Mouse (Mus musculus): ENCODE results near the gene Asic3. TPM values are rescaled to one million over a fixed set of nuclear protein-coding genes. Genes with fewer than 3 reads are reported as not detected.

Asic3 gene
- polyA plus RNA-seq, 1 experiment from 2014 or later: 1.4 TPM

DNA sequence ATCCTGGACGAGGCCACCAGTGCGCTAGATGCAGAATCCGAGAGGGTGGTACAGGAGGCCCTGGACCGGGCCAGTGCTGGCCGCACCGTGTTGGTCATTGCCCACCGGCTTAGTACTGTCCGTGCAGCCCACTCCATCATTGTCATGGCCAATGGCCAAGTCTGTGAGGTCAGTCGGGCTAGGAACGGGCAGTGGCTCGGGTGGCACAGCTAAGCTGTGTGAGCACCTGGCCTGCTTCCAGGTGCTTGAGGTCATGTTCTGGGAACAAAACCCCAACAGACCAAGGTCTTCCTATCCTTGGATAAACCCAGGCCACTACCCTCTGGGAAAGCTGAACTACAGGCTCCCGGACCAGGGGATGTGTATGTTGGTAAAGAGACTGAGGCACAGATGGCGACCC lies 4.5 kb upstream of the Asic3 start:
- ATAC-seq (ENCODE audit: low FRiP score, low read depth): no peak
- WGBS: 95% methylated on average over 13 of the region's 13 CpGs
- no peaks in the 10 kb centered on the region for H3K27me3 ChIP-seq (replicated peaks)
- no peak overlapping the region for H3K27ac ChIP-seq
- no peaks in the 10 kb centered on the region for H3K4me1 ChIP-seq
- peaks cover 35% of the 10 kb centered on the region for H3K36me3 ChIP-seq
- H3K9ac ChIP-seq: no peak overlapping the region
- H3K9me3 ChIP-seq: no peaks in the 10 kb centered on the region
- no peak overlapping the region for H3K4me2 ChIP-seq (replicated peaks)
- H3K4me3 ChIP-seq: no peak overlapping the region

DNA sequence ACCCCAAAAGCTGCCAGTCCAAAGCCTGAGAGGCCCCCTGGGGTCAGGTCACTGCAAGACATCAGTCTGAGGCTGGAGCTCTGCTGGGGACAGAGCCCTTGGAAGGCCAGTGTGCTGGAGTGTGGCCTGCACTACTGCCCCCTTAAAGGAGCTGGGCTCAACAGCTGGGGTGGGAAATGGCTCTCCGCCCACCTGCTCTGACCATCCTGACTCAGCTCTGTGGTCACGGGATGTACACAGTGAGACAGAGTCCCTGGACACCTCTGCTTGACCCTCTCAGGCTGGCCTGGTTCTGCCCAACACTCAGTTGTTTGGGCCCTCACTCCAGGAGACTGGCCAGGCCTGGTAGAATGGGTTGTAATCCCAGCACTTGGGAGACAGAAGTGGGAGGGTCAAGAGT lies 3.7 kb upstream of the Asic3 start:
- Histone ChIP-seq H3K27ac (no peak overlapping the region), H3K4me1 (no peaks in the 10 kb centered on the region), H3K4me3 (no peak overlapping the region), H3K9me3 (no peaks in the 10 kb centered on the region), H3K9ac (no peak overlapping the region), H3K36me3 (peaks cover 32% of the 10 kb centered on the region), H3K27me3 (replicated peaks) (no peaks in the 10 kb centered on the region), H3K4me2 (replicated peaks) (no peak overlapping the region)
- ATAC-seq (ENCODE audit: low FRiP score, low read depth): no peak
- 88% methylated on average over 2 of the region's 2 CpGs for WGBS

DNA sequence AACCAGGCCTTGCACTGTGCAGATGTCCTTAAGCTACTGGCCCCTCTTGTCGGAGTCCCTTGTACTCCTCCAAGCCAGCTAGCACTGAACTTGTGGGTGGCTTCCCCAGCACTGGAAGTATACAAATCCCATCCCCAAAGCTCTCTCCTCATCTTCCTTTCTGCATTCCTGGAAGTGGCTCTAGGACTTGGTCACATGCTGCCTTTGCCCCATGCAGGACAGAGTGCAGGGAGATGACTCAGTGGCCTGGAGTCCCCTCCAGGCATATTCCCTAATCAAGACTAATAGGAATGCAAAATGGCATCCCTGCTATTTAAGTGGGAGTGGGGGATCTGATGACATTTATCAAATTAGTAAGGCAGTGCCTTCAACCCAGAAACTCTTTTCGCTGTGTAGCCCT lies 1.1 kb upstream of the Asic3 start:
- Histone ChIP-seq H3K4me1 (peaks cover 6% of the 10 kb centered on the region; the same call in 1 of the 2 replicates), H3K4me2 (replicated peaks) (no peak overlapping the region), H3K27me3 (replicated peaks) (no peaks in the 10 kb centered on the region), H3K4me3 (no peak overlapping the region), H3K36me3 (peaks cover 11% of the 10 kb centered on the region; the same call in 1 of the 2 replicates), H3K9ac (no peak overlapping the region), H3K9me3 (no peaks in the 10 kb centered on the region), H3K27ac (no peak overlapping the region)
- ATAC-seq (ENCODE audit: low FRiP score, low read depth): no peak
- WGBS: 92% methylated on average over 2 of the region's 2 CpGs

DNA sequence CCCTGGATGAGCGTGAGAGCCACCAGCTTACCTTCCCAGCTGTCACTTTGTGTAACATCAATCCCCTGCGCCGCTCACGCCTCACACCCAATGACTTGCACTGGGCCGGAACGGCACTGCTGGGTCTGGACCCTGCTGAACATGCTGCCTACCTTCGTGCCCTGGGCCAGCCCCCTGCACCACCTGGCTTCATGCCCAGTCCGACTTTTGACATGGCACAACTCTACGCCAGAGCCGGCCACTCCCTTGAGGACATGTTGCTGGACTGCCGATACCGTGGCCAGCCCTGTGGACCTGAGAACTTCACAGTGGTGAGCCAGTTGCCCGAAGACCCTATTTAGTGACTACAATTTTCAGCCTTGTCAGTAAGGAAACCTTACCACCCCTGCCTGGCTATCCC lies 746 bp downstream of the Asic3 start:
- Histone ChIP-seq H3K4me3 (no peak overlapping the region), H3K4me2 (replicated peaks) (no peak overlapping the region), H3K27me3 (replicated peaks) (no peaks in the 10 kb centered on the region), H3K9ac (no peak overlapping the region), H3K27ac (no peak overlapping the region), H3K4me1 (peaks cover 6% of the 10 kb centered on the region; the same call in 1 of the 2 replicates), H3K9me3 (no peaks in the 10 kb centered on the region), H3K36me3 (peaks cover 12% of the 10 kb centered on the region; the same call in 1 of the 2 replicates)
- no peak for ATAC-seq (ENCODE audit: low FRiP score, low read depth)
- 86% methylated on average over 13 of the region's 13 CpGs for WGBS

DNA sequence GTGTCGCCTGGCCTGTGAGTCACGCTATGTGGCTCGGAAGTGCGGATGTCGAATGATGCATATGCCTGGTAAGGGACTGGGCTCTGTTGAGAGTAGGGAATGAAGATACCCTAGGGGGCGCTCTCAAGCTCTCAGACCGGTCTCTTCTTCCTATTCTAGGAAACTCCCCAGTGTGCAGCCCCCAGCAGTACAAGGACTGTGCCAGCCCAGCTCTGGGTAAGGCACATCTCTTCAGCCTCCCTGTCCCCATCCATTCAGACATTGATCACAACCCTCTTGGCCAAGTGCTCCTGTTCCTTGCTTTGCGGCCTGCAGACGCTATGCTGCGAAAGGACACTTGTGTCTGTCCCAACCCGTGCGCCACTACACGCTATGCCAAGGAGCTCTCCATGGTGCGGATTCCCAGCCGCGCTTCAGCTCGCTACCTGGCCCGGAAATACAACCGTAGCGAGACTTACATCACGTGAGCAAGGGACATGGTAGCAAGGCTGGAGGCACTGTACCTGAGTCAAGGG lies 3.1 kb downstream of the Asic3 start:
- Histone ChIP-seq H3K4me3 (no peak overlapping the region), H3K4me1 (peaks cover 6% of the 10 kb centered on the region; the same call in 1 of the 2 replicates), H3K9ac (no peak overlapping the region), H3K4me2 (replicated peaks) (peak overlapping the region; percentile 20), H3K36me3 (peaks cover 26% of the 10 kb centered on the region), H3K27ac (no peak overlapping the region), H3K9me3 (no peaks in the 10 kb centered on the region), H3K27me3 (replicated peaks) (no peaks in the 10 kb centered on the region)
- 3% methylated on average over 21 of the region's 21 CpGs for WGBS
- ATAC-seq (ENCODE audit: low FRiP score, low read depth): peak; percentile 67

DNA sequence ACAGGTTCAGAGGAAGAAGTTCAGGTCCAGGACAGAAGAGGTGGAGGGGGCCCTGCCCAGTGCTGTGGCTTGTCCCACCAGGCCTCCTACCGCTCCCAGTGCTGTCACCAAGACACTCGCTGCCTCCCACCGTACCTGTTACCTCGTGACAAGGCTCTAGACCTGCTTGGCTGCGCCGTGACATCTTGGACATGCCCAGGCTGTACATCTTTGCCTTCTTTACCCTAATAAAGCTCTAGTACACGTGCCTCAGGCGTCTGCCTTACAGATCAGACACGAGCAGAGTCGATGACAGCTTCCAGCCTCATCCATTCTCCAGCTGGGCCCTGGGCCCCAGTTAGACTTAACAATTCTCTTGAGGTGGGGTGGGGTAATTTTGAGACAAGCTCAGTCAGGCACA lies 4.4 kb downstream of the Asic3 start:
- ATAC-seq (ENCODE audit: low FRiP score, low read depth): no peak
- peaks cover 26% of the 10 kb centered on the region for H3K36me3 ChIP-seq
- 91% methylated on average over 10 of the region's 10 CpGs for WGBS
- H3K9me3 ChIP-seq: no peaks in the 10 kb centered on the region
- no peak overlapping the region for H3K4me2 ChIP-seq (replicated peaks)
- no peaks in the 10 kb centered on the region for H3K27me3 ChIP-seq (replicated peaks)
- no peak overlapping the region for H3K27ac ChIP-seq
- H3K4me3 ChIP-seq: no peak overlapping the region
- H3K4me1 ChIP-seq: peaks cover 8% of the 10 kb centered on the region
- no peak overlapping the region for H3K9ac ChIP-seq

DNA sequence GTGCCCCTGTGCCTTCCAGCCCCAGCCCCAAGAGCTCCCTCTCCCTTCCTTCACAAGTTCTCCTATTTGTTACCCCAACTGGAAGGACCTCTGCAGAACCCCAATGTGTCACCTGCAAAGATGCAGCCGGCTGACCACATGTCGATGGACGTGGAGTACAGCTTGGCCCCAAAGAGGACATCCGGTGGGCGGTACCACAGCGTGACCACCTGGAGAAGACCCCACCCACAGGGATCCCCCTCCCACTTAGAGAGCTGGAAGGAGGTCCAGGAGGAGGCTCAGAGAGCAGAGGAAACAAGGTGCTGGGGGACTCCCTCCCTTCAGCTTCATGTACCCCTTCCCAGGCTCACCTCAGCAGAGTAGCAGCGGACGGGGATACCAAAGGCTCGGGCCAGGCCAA lies 7.2 kb downstream of the Asic3 start:
- no peaks in the 10 kb centered on the region for H3K9me3 ChIP-seq
- H3K4me2 ChIP-seq (replicated peaks): no peak overlapping the region
- H3K9ac ChIP-seq: no peak overlapping the region
- H3K4me3 ChIP-seq: no peak overlapping the region
- H3K27me3 ChIP-seq (replicated peaks): no peaks in the 10 kb centered on the region
- H3K27ac ChIP-seq: no peak overlapping the region
- WGBS: 89% methylated on average over 9 of the region's 9 CpGs
- peaks cover 27% of the 10 kb centered on the region for H3K4me1 ChIP-seq
- ATAC-seq (ENCODE audit: low FRiP score, low read depth): no peak
- peaks cover 26% of the 10 kb centered on the region for H3K36me3 ChIP-seq

DNA sequence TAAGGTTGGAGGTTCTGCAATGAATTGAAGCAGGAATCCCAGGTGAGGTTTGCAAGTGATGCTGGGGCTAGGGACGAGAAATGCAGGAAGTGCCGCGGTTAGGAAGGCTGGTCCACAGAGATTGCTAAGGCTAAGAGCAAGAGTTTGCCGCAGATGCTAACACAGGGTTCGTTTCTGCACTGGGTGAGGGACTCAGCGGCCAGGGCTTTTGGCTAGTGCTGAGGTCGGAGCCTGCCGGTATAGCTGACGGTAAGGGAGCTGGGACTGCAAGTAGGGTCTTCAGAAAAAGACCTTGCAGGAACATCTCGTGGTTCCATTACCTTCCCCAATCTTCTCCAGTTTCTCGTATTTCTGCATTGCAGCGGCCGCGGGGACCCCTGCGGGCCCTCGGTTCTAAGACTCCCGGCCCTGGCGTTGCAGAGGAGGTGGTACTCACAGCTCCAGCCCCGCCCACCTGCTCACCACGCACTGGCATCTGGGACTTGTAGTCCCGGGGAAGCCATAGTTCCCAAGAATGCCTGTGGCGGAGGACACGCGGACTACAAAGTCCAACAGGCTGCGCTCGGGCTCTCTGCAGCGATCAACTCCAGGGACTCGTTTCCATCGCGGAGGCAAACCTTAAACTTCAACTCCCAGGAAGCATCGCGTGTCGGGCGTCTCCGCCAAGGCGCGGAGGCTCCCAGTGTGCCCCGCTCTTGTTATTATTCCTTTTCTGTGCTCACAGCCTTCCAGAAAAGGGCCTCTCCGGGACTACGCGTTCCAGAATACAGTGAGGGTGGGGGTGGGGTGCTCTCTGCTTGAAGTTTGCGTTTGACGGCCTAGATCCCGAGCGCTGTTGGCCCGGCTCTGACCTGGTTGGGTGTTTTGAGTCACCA lies 10.2 kb downstream of the Asic3 start, which contains the start of the genes Cdk5 and Slc4a2:
TSS of gene Cdk5 (minus strand) at position 402 of the 875 bp plus-strand sequence.
TSS of gene Slc4a2 (plus strand) at position 709 of the 875 bp plus-strand sequence.
- peak within 1 kb of the TSS; percentile 54 for H3K4me3 ChIP-seq
- H3K4me1 ChIP-seq: peaks cover 50% of the 10 kb centered on the region
- WGBS: under 1% methylated on average over 46 of the region's 46 CpGs
- peaks cover 26% of the 10 kb centered on the region for H3K36me3 ChIP-seq
- ATAC-seq (ENCODE audit: low FRiP score, low read depth): peak; percentile 94
- H3K27ac ChIP-seq: peak within 1 kb of the TSS; percentile 81
- H3K4me2 ChIP-seq (replicated peaks): peak within 1 kb of the TSS; percentile 86
- H3K27me3 ChIP-seq (replicated peaks): 0 out of 2 replicates have a peak, but pooled peaks cover 3% of the 10 kb centered on the region
- no peaks in the 10 kb centered on the region for H3K9me3 ChIP-seq
- peak within 1 kb of the TSS; percentile 70 for H3K9ac ChIP-seq

DNA sequence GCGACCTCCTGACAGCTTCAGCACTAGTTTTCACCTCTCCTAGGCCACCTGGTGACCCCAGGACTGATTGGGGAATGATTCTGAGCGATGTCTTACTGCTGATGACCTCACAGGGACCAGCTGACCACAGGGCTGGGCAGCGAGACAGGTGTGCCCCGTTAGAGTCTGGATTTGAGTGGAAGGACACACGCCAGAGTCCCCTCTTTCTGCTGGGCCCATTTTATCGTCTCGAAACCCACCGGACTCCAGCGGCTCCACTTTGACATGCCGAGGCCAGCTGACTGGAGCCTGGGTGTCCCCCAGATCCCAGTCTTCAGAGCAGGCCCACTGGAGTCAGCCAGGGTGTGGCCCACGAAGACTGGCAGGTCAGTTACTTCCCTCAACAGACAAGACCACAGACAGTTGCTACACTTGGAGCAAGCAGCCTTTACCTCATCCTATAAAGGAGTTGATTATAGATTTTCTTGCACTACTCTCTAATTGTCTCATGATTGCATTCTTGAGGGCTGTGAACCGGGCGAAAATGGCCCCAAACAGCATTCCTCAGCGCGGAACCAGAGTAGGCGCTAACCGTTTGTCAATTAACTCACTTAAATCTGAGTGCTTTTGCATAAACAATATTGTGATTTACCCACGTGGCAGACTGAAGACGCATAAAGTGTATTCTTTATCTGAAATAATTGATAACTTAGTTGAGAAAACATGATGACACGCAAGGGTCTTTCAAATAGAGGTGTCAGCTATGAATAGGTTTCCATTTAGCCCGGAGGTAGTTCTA lies 11.0 kb downstream of the Asic3 start:
- Histone ChIP-seq H3K4me1 (peaks cover 54% of the 10 kb centered on the region), H3K9ac (peak overlapping the region; percentile 70), H3K36me3 (peaks cover 17% of the 10 kb centered on the region), H3K27ac (peak overlapping the region; percentile 81), H3K27me3 (replicated peaks) (0 out of 2 replicates have a peak, but pooled peaks cover 3% of the 10 kb centered on the region), H3K4me3 (peak overlapping the region; percentile 45), H3K4me2 (replicated peaks) (peak overlapping the region; percentile 86), H3K9me3 (no peaks in the 10 kb centered on the region)
- ATAC-seq (ENCODE audit: low FRiP score, low read depth): peak; percentile 14
- WGBS: 17% methylated on average over 21 of the region's 21 CpGs

DNA sequence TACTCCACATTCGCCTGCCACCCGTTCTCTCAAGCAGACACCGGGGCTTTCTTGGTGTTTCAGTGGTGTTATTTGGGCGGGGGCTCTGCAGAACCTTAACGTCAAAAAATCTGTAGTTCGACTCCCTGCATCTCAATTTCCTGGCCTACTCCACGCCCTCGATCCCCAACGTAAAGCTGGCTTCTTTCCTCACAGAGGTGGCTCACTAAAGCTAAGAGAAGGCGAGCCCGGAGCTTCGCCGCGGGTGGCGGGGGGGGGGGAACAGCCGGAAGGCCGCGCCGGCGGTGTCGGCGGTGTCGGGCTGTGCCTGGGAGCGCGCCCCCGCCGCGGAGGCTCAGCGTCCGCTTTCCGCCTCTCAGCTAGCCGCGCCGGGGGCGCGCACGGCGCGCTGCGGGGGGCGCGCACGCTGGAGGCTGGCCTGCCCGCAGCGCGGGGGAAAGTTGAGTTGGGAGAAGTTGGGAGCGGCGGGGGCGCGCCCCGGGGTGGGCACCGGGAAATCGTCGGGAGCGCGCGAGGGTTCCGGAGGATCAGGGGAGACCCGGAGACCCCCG lies 11.7 kb downstream of the Asic3 start:
- peak overlapping the region; percentile 64 for H3K9ac ChIP-seq
- peaks cover 54% of the 10 kb centered on the region for H3K4me1 ChIP-seq
- no peaks in the 10 kb centered on the region for H3K9me3 ChIP-seq
- H3K4me3 ChIP-seq: peak overlapping the region; percentile 52
- H3K27ac ChIP-seq: no peak overlapping the region
- H3K4me2 ChIP-seq (replicated peaks): peak overlapping the region; percentile 86
- ATAC-seq (ENCODE audit: low FRiP score, low read depth): no peak
- under 1% methylated on average over 59 of the region's 60 CpGs for WGBS
- 0 out of 2 replicates have a peak, but pooled peaks cover 3% of the 10 kb centered on the region for H3K27me3 ChIP-seq (replicated peaks)
- H3K36me3 ChIP-seq: peaks cover 17% of the 10 kb centered on the region

DNA sequence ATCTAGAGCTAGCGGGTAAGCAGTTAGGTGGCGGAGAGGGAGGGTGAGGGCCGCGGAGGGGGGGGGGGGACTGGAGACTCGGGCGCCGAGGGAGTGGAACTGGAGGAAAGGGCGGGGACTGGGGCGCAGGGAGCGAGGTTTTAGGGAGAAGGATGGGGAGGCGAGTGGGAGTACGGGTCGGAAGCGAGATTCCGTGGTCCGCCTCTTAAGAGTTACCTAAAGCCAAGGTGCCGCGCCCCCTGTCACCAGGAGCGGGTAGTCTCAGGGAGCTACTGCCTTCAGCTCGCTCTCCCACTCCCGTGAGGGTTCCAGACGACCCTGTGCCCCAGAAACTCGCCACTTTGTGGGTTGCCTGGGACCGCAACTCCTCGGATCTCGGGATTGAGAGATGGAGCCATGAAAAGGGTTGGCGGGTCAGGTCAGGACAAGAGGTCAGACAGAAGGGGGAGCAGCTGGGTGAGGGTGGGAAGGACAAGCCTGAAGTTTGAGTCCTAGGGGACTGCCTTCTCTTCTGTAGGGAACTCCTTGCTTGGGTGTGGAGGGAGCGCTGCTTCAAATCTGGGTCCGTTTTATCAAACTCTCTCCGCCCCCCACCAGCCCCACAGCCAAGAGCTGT lies 12.3 kb downstream of the Asic3 start:
- ATAC-seq (ENCODE audit: low FRiP score, low read depth): no peak
- Histone ChIP-seq H3K36me3 (peaks cover 17% of the 10 kb centered on the region; the same call in 1 of the 2 replicates), H3K4me3 (peak overlapping the region; percentile 52), H3K9ac (peak overlapping the region; percentile 64), H3K9me3 (no peaks in the 10 kb centered on the region), H3K4me2 (replicated peaks) (peak overlapping the region; percentile 86), H3K27ac (no peak overlapping the region), H3K4me1 (peaks cover 54% of the 10 kb centered on the region), H3K27me3 (replicated peaks) (0 out of 2 replicates have a peak, but pooled peaks cover 3% of the 10 kb centered on the region)
- under 1% methylated on average over 27 of the region's 30 CpGs for WGBS
